Mouse (Mus musculus): Measurements from ENCODE around the gene Prkcg. TPM values are rescaled to one million over a fixed set of nuclear protein-coding genes. Genes with fewer than 3 reads are reported as not detected.

The Prkcg gene
- polyA plus RNA-seq, 3 experiments from 2014 or later, result 0.82 TPM; not detected in 2

GRCm38 (mm10) chr7:3367569-3367968 lies 78.6 kb downstream of the Prkcg start:
- no peak for ATAC-seq

- no peak for ATAC-seq
Measured at GRCm38 (mm10) chr7:3368311-3368710, 79.3 kb downstream of the Prkcg start.

- no peak for ATAC-seq
Measured at GRCm38 (mm10) chr7:3369189-3369588, 80.2 kb downstream of the Prkcg start.

- ATAC-seq, result no peak
Measured at GRCm38 (mm10) chr7:3370407-3370806, 81.4 kb downstream of the Prkcg start.

- no peak for ATAC-seq
Measured at GRCm38 (mm10) chr7:3372376-3372775, 83.4 kb downstream of the Prkcg start.

GRCm38 (mm10) chr7:3373754-3374153 lies 84.8 kb downstream of the Prkcg start:
- ATAC-seq, result no peak

- ATAC-seq, result no peak
Measured at GRCm38 (mm10) chr7:3376831-3377230, 87.9 kb downstream of the Prkcg start.

Other genes starting within 250 kb of the Prkcg start
- gene AU018091, start 120.0 kb upstream of the Prkcg start, polyA plus RNA-seq (2017; shearing (Covaris generic)), result not detected
- gene Nlrp12, start 39.4 kb upstream of the Prkcg start, polyA plus RNA-seq (2017; shearing (Covaris generic)), result not detected
- 10 to 100 TPM in 1 of 3 experiments, 1 to 10 TPM in 2; 1.5 to 23.0 (median 4.8) TPM for gene Myadm, start 99 bp upstream of the Prkcg start, polyA plus RNA-seq (2017; shearing (Covaris generic))
- gene Cacng7, start 43.8 kb downstream of the Prkcg start, polyA plus RNA-seq (2017; shearing (Covaris generic)), result not detected
- gene Cacng8, start 101.5 kb downstream of the Prkcg start, polyA plus RNA-seq (2017; shearing (Covaris generic)), result not detected
- gene Cacng6, start 135.0 kb downstream of the Prkcg start, polyA plus RNA-seq (2017; shearing (Covaris generic)), result not detected
- gene Tarm1, start 213.4 kb downstream of the Prkcg start, polyA plus RNA-seq (2017; shearing (Covaris generic)), result not detected